Mouse (Mus musculus): ENCODE data around the gene Plk1.

DNA sequence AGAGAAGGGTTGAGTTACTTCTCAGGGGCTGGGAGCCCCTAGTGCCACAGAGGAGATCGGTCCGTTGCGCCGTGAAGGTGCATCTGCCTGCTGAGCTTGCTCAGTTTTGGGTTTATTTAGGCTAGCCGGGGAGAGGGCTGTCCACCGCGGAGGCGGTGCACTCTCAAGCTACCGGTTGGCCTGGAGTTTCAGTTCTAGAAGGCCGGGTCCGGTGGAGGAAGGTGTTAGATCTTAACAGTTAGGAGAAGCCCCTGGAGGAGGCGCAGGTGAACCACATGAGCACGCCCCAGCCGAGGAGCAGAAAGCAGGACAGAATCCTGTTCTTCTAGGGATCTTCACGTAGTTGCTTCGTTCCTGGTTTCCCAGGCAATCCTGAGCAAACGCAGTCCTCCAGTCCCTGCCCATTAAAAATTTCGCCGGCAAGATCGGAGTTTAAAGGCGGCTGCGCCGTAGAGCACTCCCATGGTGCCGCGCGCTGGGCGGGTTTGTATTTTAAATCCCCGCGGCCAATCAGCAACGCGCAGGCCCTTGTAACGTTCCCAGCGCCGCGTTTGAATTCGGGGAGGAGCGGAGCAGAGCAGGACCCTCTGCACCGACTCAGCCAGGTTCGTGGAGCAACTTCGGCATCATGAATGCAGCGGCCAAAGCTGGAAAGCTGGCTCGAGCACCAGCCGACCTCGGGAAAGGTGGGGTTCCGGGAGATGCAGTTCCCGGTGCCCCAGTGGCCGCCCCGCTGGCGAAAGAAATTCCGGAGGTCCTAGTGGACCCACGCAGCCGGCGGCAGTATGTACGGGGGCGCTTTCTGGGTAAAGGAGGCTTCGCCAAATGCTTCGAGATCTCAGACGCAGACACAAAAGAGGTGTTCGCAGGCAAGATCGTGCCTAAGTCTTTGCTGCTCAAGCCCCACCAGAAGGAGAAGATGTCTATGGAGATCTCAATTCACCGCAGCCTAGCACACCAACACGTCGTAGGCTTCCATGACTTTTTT is at the start of gene Plk1:
- TF ChIP-seq POLR2A (IDR thresholded peaks at IDR 0.05; ENCODE audit: borderline replicate concordance, insufficient read depth, low read length) = no peak
- TF ChIP-seq CTCF (IDR thresholded peaks at IDR 0.05; ENCODE audit: borderline replicate concordance, insufficient read depth, low read depth, low read length) = no peak

Data from cerebellum, adult 2 months (tissue).